Mouse (Mus musculus) ES-Bruce4 (cell line): ENCODE results near the gene Cers6. TPM values are rescaled to one million over a fixed set of nuclear protein-coding genes. Genes with fewer than 3 reads are reported as not detected.
A peak's percentile ranks its signal among the peaks of the same experiment; 100 is the strongest.

ENCODE experiments used
- H3K27ac ChIP-seq: 2 replicates; pipeline ENCODE4 v1.5.1; 2012; ENCODE audit warnings: low read length, inconsistent platforms; ENCODE audit not compliant: insufficient read depth
- H3K27me3 ChIP-seq: 2 replicates; pipeline ENCODE4 v1.6.1; 2012; ENCODE audit warnings: mild to moderate bottlenecking, low read length, inconsistent platforms; ENCODE audit not compliant: control insufficient read depth, poor library complexity, insufficient read depth, severe bottlenecking
- H3K36me3 ChIP-seq: 2 replicates; pipeline ENCODE4 v1.6.1; 2012; ENCODE audit warnings: inconsistent platforms, mild to moderate bottlenecking, low read length, moderate library complexity; ENCODE audit not compliant: control insufficient read depth, poor library complexity, insufficient read depth, severe bottlenecking
- H3K4me1 ChIP-seq: one replicate; pipeline ENCODE4 v1.8.1; 2011; ENCODE audit warnings: low read length; ENCODE audit not compliant: control insufficient read depth, insufficient read depth
- H3K4me3 ChIP-seq: 2 replicates; pipeline ENCODE4 v1.5.1; 2011; ENCODE audit warnings: low read depth, mild to moderate bottlenecking, low read length
- H3K9ac ChIP-seq: 2 replicates; pipeline ENCODE4 v1.6.1; 2012; ENCODE audit warnings: low read depth, mild to moderate bottlenecking, inconsistent platforms; ENCODE audit not compliant: poor library complexity, severe bottlenecking
- H3K9me3 ChIP-seq: replicated peaks from 2 replicates; pipeline ENCODE4 v1.6.1; 2012; ENCODE audit warnings: mild to moderate bottlenecking, low read length, inconsistent platforms; ENCODE audit not compliant: control insufficient read depth, poor library complexity, insufficient read depth, severe bottlenecking
- CTCF ChIP-seq: IDR thresholded peaks from one replicate; pipeline ENCODE4 v1.8.1; 2011; ENCODE audit warnings: low read depth, low read length
- EP300 ChIP-seq: IDR thresholded peaks from 2 replicates; pipeline ENCODE4 v1.6.1; 2011; ENCODE audit warnings: low read depth, low read length; ENCODE audit not compliant: insufficient read depth
- POLR2A ChIP-seq: IDR thresholded peaks from one replicate; pipeline ENCODE4 v1.8.1; 2011; ENCODE audit warnings: low read length; ENCODE audit not compliant: insufficient read depth
- polyA plus RNA-seq: library from polyadenylated mRNA; stranded (reverse); fragments of >200 nt; gene quantifications from 2 replicates; pipeline ENCODE4 v1.2.4, GENCODE M21; 2011; ENCODE audit warnings: low read depth; ENCODE audit not compliant: missing spikeins, insufficient read depth, insufficient read length

Cers6 gene
- polyA plus RNA-seq, 1 experiment = 17.0 TPM

DNA sequence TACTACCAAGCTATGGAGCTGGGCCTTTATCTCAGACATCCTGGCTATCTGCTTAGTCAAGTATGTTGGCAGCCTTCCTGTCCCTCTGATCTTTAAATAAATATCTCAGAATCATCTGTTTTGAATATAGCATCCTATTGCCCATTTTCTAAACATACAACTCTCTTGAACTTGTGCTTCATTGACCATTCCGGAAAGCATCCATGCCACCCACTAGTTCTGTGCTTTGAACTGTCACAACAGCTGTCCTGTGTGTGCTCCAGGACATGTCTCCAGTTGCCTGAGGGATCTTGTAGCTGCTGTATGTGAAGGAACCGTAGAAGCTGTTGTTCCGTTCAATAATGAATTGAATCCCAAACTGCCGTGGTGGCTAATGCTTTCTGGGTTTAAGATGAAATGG is 188.9 kb downstream of the Cers6 start:
- H3K4me3 ChIP-seq = no peak overlapping the region
- H3K9me3 ChIP-seq = peaks cover 9% of the 10 kb centered on the region; the same call in 1 of the 2 replicates
- TF ChIP-seq EP300 = no peak
- TF ChIP-seq POLR2A = no peak
- TF ChIP-seq CTCF = no peak
- H3K27ac ChIP-seq = no peak overlapping the region
- no peaks in the 10 kb centered on the region for H3K36me3 ChIP-seq
- H3K4me1 ChIP-seq = peaks cover 7% of the 10 kb centered on the region
- H3K27me3 ChIP-seq = no peaks in the 10 kb centered on the region
- H3K9ac ChIP-seq = no peak overlapping the region

DNA sequence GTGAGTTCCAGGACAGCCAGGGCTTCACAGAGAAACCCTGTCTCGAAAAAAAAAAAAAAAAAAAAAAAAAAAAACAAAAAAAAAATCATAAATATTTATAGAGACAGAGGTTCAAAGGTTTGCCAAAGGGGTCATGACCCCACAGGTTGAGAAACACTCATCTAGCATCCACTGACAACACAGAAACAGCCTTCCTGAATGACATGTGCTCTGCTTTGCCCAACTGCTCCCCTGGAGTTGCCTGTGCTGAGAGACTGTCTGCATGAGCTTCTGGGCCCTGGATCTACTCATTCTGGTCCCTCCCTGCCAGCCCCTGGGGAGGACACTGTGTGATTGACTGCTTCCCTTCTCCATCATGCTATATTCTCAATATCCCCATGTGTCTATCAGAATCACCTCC is 190.4 kb downstream of the Cers6 start:
- H3K27ac ChIP-seq = no peak overlapping the region
- H3K9ac ChIP-seq = no peak overlapping the region
- no peaks in the 10 kb centered on the region for H3K36me3 ChIP-seq
- no peak for TF ChIP-seq CTCF
- TF ChIP-seq POLR2A = no peak
- TF ChIP-seq EP300 = no peak
- no peaks in the 10 kb centered on the region for H3K9me3 ChIP-seq
- peaks cover 7% of the 10 kb centered on the region for H3K4me1 ChIP-seq
- H3K4me3 ChIP-seq = no peak overlapping the region
- no peaks in the 10 kb centered on the region for H3K27me3 ChIP-seq

DNA sequence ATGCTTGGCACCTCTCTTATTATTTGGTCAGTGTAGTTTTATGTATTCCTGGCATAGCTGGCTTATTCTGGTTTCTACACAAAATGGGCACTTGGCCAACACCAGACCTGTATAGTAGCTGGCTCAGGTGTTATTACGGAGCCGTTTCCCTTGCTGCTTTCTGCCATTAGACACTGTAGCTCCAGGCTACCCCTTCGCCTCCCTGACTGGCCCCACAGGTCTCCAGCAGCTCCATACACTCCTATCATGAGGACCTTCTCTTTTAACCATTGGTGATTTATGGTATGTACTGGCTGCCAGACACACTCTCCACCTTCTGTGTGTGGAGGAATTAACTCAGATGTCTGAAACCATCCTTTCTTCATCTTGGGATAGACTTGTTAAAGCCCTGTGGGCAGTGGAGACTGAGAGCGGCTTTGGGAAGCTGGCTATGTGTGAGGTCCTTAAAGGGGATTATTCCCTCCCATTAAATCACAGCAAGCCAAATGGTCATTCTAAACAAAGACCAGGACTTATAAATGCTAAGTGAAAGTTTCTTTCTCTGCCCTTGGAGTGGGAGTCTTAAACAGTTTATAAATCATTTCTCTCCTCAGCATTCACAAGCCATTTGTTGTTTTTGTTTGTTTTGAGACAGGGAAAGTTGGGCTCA is 192.1 kb downstream of the Cers6 start:
- H3K27ac ChIP-seq = no peak overlapping the region
- H3K4me3 ChIP-seq = no peak overlapping the region
- H3K27me3 ChIP-seq = no peaks in the 10 kb centered on the region
- H3K9ac ChIP-seq = no peak overlapping the region
- TF ChIP-seq POLR2A (no peak), EP300 (no peak), CTCF (no peak)
- peaks cover 5% of the 10 kb centered on the region for H3K4me1 ChIP-seq
- H3K9me3 ChIP-seq = no peaks in the 10 kb centered on the region
- no peaks in the 10 kb centered on the region for H3K36me3 ChIP-seq

DNA sequence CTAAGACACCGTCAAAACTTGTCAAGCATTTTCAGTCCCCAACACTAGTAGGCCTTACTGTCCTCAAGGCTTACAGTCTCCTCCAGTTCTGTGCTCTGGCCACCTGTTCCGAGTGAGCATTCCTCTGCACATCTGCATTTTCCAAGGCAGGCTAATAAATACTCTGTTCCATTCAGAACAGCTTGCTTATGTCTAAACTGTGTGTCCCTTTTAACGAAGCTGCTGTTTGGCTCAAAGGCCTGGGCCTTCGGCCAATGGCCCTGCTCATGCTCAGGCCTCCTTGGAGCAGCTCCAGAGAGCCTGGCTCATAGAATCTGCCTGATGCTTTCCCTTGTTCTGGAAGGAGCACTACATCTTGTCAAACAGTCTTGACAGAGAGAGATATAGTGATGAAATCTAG is 193.0 kb downstream of the Cers6 start:
- H3K27ac ChIP-seq = no peak overlapping the region
- TF ChIP-seq POLR2A (no peak), EP300 (no peak), CTCF (no peak)
- no peaks in the 10 kb centered on the region for H3K9me3 ChIP-seq
- peaks cover 2% of the 10 kb centered on the region for H3K4me1 ChIP-seq
- H3K4me3 ChIP-seq = no peak overlapping the region
- no peak overlapping the region for H3K9ac ChIP-seq
- no peaks in the 10 kb centered on the region for H3K36me3 ChIP-seq
- no peaks in the 10 kb centered on the region for H3K27me3 ChIP-seq

DNA sequence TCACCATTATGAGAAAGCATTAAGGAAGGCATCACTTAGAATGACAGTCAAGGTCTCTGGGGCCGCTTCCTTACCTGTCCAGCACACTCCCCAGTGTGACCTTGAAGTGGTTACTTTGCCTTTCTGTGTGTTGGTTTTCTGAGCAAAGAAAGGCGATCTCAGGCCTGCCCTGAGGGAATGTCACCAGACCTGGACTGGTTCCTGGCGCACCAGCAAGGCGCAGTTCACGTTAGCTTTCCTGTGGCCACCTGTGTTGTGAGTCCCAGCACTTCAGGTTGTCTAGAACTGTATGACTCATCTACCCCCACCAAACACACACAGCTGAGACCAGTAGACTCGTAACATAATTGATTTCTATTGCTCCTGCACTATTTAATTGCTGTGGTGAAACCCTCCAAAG is 193.9 kb downstream of the Cers6 start:
- TF ChIP-seq EP300 (peak; percentile 93), POLR2A (no peak)
- peaks cover 2% of the 10 kb centered on the region for H3K4me1 ChIP-seq
- no peaks in the 10 kb centered on the region for H3K27me3 ChIP-seq
- H3K9ac ChIP-seq = no peak overlapping the region
- H3K36me3 ChIP-seq = no peaks in the 10 kb centered on the region
- no peaks in the 10 kb centered on the region for H3K9me3 ChIP-seq
- H3K4me3 ChIP-seq = no peak overlapping the region
- H3K27ac ChIP-seq = no peak overlapping the region

DNA sequence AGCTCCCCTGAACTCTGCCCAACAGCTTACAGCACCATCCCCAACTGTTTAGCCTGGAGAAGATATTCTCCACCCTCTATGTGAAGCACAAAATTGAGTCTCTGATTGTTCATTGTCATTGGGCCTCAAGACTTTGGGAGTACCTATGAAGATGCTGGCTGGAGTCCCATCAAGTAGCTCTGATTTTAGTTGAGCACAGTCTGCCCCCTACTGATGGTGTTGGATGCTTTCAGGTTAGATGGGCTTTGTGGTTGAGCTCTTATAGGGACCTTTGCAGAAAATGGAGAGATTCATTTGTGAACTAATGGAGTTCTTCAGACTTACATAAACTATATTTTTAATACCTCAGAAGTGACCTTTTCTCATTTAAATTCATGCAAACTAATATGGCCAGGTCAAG is 200.1 kb downstream of the Cers6 start:
- no peaks in the 10 kb centered on the region for H3K4me1 ChIP-seq
- TF ChIP-seq POLR2A (no peak), EP300 (no peak), CTCF (no peak)

More for the DNA sequence above, 200.1 kb downstream of the Cers6 start:
- no peak overlapping the region for H3K27ac ChIP-seq
- H3K27me3 ChIP-seq = no peaks in the 10 kb centered on the region
- H3K4me3 ChIP-seq = no peak overlapping the region
- H3K9me3 ChIP-seq = no peaks in the 10 kb centered on the region
- H3K36me3 ChIP-seq = no peaks in the 10 kb centered on the region
- no peak overlapping the region for H3K9ac ChIP-seq
